Mouse (Mus musculus) stomach, postnatal 0 days (tissue): Measurements from ENCODE around the gene Kif5c.

Experiments used
- CTCF ChIP-seq: IDR thresholded peaks from 2 replicates; pipeline ENCODE4 v1.5.1; 2016; ENCODE audit warnings: antibody characterized with exemption, low read depth, mild to moderate bottlenecking, moderate library complexity
- EP300 ChIP-seq: optimal IDR thresholded peaks from 2 replicates; pipeline ENCODE3; 2016; ENCODE audit warnings: antibody characterized with exemption

DNA sequence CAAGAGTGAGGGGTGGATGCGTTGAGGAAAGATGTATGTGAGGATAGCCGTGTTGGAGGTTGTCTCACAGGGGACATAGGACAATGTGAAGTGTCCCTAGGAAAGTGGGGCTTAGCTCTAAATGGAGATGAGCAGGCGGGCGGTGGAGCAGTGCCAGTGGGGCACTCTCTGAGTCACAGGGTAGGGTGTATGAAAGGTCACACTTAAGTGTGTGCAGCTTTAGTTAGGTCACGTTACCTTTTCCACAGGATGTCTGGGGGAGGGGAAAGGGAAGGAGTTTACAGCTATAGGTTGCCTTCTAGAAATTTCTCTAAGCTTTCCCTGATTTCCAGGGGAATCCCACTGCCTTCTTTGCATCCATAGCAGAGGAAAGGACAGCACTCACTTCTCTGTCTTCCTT, 170.4 kb downstream of the Kif5c start:
- no peak for TF ChIP-seq CTCF
- TF ChIP-seq EP300: no peak
